Mouse (Mus musculus): ENCODE results near the gene Fuz.

DNA sequence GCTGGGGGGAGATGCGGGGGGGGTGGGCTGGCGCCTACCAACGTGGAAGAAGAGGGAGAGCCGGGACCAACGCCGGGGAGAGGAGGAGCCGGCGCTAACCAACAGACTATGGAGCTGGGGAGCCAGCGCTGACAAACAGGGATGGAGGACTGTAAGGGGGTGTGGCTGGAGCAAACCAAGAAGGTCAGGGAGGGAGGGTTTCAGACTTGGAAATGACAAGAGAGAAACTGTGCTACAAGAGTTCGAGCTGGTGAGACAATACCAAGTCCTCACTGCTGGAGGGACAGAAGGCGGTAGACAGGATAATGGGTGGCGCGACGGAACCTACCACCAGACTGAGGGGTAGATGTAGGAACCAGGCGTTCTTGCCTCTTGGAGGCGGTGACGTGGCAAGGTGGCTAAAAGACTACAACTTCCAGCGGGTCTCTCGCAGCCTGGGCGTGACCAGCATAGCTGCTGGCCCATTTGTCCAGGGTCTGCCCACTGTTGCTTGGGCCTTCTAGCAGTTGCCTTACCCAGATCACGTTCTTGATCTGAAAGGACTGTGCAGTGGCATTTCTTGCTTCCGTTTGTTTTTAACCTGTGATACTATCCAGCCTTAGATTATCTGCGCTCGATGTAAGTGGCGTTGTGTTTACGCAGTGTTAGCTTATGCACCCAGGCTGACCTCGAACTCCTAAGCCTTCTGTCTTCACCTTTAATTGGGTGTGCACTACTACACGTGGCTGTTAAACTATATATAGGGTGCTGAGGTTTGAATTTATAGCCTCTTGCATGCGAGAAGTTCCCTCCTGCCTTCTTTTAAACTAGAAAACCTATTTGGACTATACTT, 26.0 kb upstream of the Fuz start, which contains the start of gene Ptov1:
- no peak for TF ChIP-seq TAL1 (IDR thresholded peaks at IDR 0.05; ENCODE audit: low read length)
- no peak for TF ChIP-seq GATA1 (IDR thresholded peaks at IDR 0.05; ENCODE audit: low read length)
